In genomic region chr17:30882206-30882605, GRCm38 (mm10) we compare ENCODE assay signal across 12 mouse cellular contexts. TPM values are rescaled to one million over a fixed set of nuclear protein-coding genes. Genes with fewer than 3 reads are reported as not detected.
DNase-seq lines count a peak whose midpoint lies in the region; ATAC-seq and TF ChIP-seq lines count a peak whose summit lies in the region.
"Had no signal": no experiment of that assay in that cellular context is flagged by ENCODE, and none has a peak within 500 bp of the region (broad histone marks: within the 10 kb centered on the region; RNA-seq: fewer than 3 reads in every experiment).

No protein-coding gene starts in this region.

- H3K27me3 ChIP-seq in kidney, embryonic 15.5 days, result peaks cover 15% of the 10 kb centered on the region; the same call in 1 of the 2 replicates
- no peaks in the 10 kb centered on the region for H3K27me3 ChIP-seq in kidney, adult 2 months (replicated peaks; ENCODE audit: control insufficient read depth, insufficient read depth, low read length)
- no peaks in the 10 kb centered on the region; the same call in 1 of the 2 replicates for H3K27me3 ChIP-seq in hindbrain, embryonic 12.5 days
- no peaks in the 10 kb centered on the region for H3K27me3 ChIP-seq in neural tube, embryonic 13.5 days

- H3K9me3 ChIP-seq in kidney, embryonic 15.5 days (replicated peaks), result peaks cover 2% of the 10 kb centered on the region; the same call in 1 of the 2 replicates
- 0 out of 2 replicates have a peak, but pooled peaks cover 4% of the 10 kb centered on the region for H3K9me3 ChIP-seq in hindbrain, embryonic 12.5 days (replicated peaks)
- no peaks in the 10 kb centered on the region for H3K9me3 ChIP-seq in neural tube, embryonic 13.5 days

- no peak for TF ChIP-seq POLR2A in kidney, adult 2 months (IDR thresholded peaks at IDR 0.05; ENCODE audit: low read depth, low read length)

- no peaks in the 10 kb centered on the region for H3K36me3 ChIP-seq in kidney, embryonic 15.5 days
- H3K36me3 ChIP-seq in kidney, adult 2 months (ENCODE audit: control insufficient read depth, insufficient read depth, low read length), result no peaks in the 10 kb centered on the region
- H3K36me3 ChIP-seq in hindbrain, embryonic 12.5 days, result no peaks in the 10 kb centered on the region
- no peaks in the 10 kb centered on the region for H3K36me3 ChIP-seq in neural tube, embryonic 13.5 days

- WGBS in kidney, embryonic 15.5 days, result 4% methylated on average over 6 of the region's 6 CpGs
- 4% methylated on average over 6 of the region's 6 CpGs for WGBS in kidney, adult 2 months
- WGBS in hindbrain, embryonic 12.5 days, result 6% methylated on average over 6 of the region's 6 CpGs
- WGBS in neural tube, embryonic 13.5 days, result 2% methylated on average over 6 of the region's 6 CpGs

- DNase-seq in kidney, adult 2 months, result no peak
- peak; percentile 74 for DNase-seq in lung, postnatal 10 days
- DNase-seq in kidney, postnatal 25 days, result no peak
- DNase-seq in spleen, adult 12 weeks (ENCODE audit: low spot score), result no peak
- DNase-seq: gastrocnemius, postnatal 36 days; kidney, adult 8-10 months; thymus, postnatal 25 days had no signal

- ATAC-seq in kidney, embryonic 15.5 days (replicated peaks; ENCODE audit: low FRiP score), result no peak
- ATAC-seq in hindbrain, embryonic 12.5 days (ENCODE audit: low FRiP score), result peak; percentile 60; the same call in 1 of the 2 replicates
- no peak for ATAC-seq in neural tube, embryonic 13.5 days (ENCODE audit: low read depth)
- no peak for ATAC-seq in monocyte, adult 5-6 weeks (replicated peaks; ENCODE audit: insufficient number of reproducible peaks, low FRiP score, low TSS enrichment, poor library complexity, severe bottlenecking)

- H3K4me1 ChIP-seq in kidney, embryonic 15.5 days, result peaks cover 3% of the 10 kb centered on the region; the same call in 1 of the 2 replicates
- no peaks in the 10 kb centered on the region for H3K4me1 ChIP-seq in kidney, adult 2 months (ENCODE audit: control insufficient read depth, insufficient read depth, low read length)
- peaks cover 15% of the 10 kb centered on the region for H3K4me1 ChIP-seq in hindbrain, embryonic 12.5 days
- peaks cover 16% of the 10 kb centered on the region for H3K4me1 ChIP-seq in neural tube, embryonic 13.5 days (replicated peaks)

- no peak overlapping the region for H3K4me3 ChIP-seq in kidney, embryonic 15.5 days (replicated peaks)
- no peak overlapping the region for H3K4me3 ChIP-seq in kidney, adult 2 months (ENCODE audit: insufficient read depth, low read depth, low read length)
- H3K4me3 ChIP-seq in hindbrain, embryonic 12.5 days, result no peak overlapping the region
- no peak overlapping the region for H3K4me3 ChIP-seq in neural tube, embryonic 13.5 days

- H3K9ac ChIP-seq in kidney, embryonic 15.5 days, result no peak overlapping the region
- no peak overlapping the region for H3K9ac ChIP-seq in hindbrain, embryonic 12.5 days
- H3K9ac ChIP-seq in neural tube, embryonic 13.5 days, result 0 out of 2 replicates have a peak overlapping the region, but pooled peaks have one; percentile 3

- TF ChIP-seq CTCF in kidney, adult 2 months (conservative IDR thresholded peaks at IDR 0.05; ENCODE audit: insufficient read depth, insufficient read length, low read depth, low read length), result no peak

- H3K4me2 ChIP-seq in kidney, embryonic 15.5 days, result peak overlapping the region; percentile 14; the same call in 1 of the 2 replicates
- peak overlapping the region; percentile 15 for H3K4me2 ChIP-seq in hindbrain, embryonic 12.5 days (replicated peaks)
- peak overlapping the region; percentile 25 for H3K4me2 ChIP-seq in neural tube, embryonic 13.5 days

- H3K27ac ChIP-seq in kidney, embryonic 15.5 days, result no peak overlapping the region
- no peak overlapping the region for H3K27ac ChIP-seq in kidney, adult 2 months (ENCODE audit: insufficient read depth, low read depth, low read length)
- H3K27ac ChIP-seq in hindbrain, embryonic 12.5 days, result 0 out of 2 replicates have a peak overlapping the region, but pooled peaks have one; percentile 13
- no peak overlapping the region for H3K27ac ChIP-seq in neural tube, embryonic 13.5 days (replicated peaks)

RNA-seq across cellular contexts. Expression of gene Glp1r, which starts 19.4 kb away (rescaled TPM):
- polyA plus RNA-seq in kidney, embryonic 15.5 days (2015; fragmentation: Nextera tagmentation; extraction: Ambion mirVana), result 0.28 and 0.42 TPM in 2 replicates
- 0.27 and 0.48 TPM in 2 replicates for polyA plus RNA-seq in kidney, adult 2 months (2012; rRNA removed)
- polyA plus RNA-seq in hindbrain, embryonic 12.5 days (2016; fragmentation: Nextera tagmentation; extraction: Ambion mirVana), result not detected in 2 replicates
- polyA plus RNA-seq in neural tube, embryonic 13.5 days (2015; fragmentation: Nextera tagmentation; extraction: Ambion mirVana), result 0.43 and 0.53 TPM in 2 replicates
- 0.19 TPM in 1 of 3 replicates, not detected in the others for total RNA-seq in monocyte, adult 5-6 weeks (2017)
- total RNA-seq: gastrocnemius, postnatal 36 days; neutrophil, adult 5-6 weeks had no signal
